Mouse (Mus musculus): ENCODE results near the gene Cep170.

Gene Cep170

DNA sequence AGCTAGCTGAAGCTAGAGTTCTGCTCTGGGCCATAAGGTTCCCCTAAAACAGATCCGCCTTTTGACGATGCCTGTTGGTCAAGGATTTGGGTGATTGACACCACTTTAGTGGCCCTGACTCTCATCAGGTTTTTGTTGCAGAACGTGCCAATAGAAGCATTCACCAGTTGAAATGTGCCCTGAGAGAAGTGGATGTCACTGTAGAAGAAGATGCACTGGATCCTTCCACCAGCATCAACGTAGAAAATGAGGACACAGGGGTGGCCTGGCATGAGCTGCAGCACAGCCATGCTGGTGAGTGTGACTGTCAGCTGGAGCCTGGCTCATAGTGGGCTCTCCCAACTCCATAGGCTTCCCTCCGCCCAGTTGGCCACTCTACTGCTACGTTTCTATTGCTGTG is 10.7 kb upstream of the Cep170 start:
- DNase-seq = no peak

DNA sequence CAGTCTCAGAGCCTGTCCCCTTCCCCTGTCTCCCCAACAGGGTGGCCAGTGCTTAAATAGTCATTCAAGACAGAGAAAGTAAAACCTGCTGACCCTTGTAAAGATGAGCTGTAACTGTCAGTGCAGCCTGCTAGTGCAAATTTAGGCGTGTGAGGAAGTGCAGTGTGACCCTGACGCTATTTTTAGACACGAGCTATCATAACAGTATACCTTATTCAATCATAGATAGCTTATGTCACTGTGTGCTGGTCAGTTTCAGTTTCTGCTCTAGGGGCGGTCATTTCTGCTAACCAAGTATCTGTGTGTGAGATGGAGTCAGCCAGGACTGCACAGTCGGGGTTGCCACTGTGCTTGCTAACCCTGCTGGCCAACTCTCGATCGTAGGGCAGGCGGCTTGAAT is 10.0 kb upstream of the Cep170 start:
- no peak for DNase-seq

DNA sequence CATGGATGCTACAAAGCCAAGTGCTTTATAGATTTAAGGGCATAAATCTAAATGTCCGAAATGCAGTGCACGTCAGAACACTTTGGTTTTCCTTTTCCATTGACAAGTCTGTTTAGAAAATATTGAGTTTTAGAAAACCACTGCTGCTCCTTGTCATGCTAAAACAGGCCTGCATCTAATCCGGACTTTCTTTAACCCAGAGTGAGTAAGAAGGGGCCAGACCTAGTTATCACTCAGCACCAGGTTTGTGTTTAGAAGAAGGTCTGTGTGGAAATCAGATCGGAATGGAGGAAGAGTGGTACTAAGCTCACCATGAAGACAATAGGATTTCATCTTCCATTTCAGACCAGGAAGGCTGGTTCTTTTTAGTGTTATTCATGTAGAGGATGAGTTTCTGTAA is 9.1 kb upstream of the Cep170 start:
- no peak for DNase-seq

DNA sequence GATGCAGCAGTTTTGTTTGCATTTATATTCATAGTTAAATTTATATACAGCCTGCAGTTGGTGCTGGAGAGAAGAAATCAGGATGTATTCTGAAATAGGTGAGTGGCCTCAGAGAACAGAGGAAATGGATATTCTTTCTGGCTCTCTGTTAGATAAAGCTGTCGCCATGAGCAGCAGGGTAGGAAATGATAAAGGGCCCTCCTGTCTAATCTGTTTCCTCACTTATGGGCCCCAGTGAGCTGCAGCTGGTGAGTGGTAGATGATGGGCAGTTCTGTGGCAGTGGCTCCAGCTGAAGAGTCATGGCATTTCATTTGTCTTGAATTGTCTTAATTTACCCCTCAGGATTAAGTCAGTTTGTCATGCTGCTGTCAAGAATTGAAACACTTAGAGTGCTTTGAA is 8.1 kb upstream of the Cep170 start:
- no peak for DNase-seq

DNA sequence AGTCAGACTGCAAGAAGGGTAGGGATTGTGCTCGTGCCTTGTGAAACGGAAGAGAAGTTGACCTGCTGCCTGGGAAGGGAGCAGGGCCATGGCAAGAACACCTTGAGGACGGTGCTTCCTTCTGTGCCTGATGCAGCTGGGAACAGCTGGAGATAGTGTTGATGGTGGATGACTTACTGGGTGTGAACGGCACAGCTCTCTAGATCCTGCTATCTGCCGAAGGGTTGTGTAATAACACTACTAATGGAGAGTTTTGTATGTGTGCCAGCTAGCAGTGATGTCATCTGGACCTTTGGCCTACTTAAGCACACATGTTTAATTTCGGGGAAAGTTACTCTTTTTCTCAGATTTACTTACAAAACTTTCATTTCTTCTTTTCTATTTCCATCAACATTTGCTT is 4.9 kb upstream of the Cep170 start:
- DNase-seq = no peak

DNA sequence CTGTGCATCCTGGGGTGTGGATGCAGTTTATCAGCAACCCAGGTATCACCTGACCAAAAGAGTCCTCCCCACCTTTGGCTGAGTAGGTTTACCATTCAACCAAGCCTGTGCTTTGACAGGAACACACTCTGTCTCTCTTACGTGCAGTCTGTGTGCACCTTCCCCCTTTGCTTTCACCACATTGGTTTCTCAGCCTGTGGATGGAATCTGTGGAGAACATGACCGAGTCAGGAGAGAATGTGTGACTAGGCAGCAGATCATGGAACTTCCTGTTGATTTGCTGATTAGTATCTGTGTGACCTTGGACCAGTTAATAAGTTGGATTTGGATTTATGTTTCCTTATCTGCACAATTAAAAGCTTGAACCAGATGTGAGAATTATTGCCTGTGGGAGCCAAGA is 4.3 kb upstream of the Cep170 start:
- DNase-seq = no peak

DNA sequence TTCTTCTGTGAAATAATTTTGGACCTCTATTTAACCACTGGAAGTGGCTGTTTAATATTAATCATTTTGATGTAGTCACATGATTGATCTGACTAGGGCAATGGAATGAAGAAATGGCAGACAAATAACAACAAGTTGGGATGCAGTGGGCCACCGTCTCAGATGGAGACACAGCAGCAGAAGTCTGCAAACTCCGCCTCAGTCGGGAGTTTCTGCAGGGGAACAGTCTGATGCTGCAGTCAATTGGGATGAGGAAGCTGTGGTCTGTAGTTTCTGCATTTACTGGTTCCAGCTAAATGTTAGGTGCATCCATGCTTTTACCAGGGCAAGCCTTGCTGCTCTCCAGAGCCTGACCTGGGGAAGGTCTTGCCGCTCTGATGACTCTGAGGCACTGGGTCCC is 2.9 kb upstream of the Cep170 start:
- no peak for DNase-seq

DNA sequence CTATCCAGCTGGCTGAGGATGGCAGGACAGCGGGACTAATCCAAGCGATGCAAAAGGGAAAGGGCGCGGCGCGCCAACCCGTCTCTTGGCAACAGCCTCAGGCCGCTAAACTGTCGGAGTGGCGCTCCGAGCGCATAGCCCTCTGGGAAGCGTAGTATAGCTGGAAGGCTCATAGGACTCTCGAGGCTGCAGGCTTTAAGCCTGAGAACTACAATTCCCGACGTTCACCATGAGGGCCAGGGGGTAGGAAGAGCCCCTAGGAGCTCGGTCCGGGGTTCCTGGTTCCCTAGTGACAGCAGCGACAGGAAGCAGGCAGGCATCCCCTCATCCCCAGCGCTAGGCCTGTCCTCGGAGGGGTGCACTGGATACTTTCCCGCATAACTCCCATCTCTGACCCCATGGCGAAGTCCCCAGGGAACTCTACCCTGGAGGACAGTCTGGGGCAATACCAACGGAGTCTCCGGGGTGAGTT is 760 bp upstream of the Cep170 start, which contains the start of gene Sdccag8:
TSS of gene Sdccag8 (plus strand) at position 70 of the 472 bp plus-strand sequence.
- peak; percentile 93 for DNase-seq

DNA sequence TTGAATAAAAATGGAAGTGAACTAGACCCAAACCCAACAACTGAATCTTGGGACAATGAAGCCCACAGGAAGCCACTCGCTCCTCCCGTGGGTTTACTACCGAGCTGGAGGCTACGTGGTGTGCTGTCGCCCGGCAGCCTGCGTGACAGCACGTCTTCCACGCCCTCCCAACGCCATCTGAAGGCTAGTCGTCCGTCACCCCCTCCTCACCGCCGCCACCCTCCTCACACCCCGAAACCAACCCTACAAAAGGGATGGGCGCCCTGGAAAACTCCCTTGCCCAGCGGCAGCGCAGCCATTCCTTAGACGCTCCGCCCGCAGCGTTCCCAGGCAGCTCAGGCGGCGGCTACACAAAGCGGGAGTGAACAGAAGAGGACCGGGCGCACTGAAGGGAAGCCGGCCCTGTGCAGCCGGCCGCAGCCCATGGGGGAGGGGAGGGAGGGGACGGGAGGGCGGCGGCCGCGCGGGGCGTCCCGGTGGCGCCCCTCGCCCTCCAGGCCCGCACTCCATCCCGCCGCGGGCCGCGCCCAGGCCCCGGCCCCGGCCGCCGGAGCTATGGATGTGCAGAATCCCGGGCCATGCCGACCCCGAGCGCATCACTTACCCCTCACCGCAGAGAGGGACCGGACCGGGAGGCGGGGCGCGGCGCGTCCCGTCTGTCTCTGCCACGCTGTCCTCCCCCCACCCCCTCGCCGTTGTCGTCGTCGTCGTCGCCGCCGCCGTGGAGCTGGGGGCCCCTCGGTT is 403 bp downstream of the Cep170 start:
- DNase-seq = peak; percentile 71

DNA sequence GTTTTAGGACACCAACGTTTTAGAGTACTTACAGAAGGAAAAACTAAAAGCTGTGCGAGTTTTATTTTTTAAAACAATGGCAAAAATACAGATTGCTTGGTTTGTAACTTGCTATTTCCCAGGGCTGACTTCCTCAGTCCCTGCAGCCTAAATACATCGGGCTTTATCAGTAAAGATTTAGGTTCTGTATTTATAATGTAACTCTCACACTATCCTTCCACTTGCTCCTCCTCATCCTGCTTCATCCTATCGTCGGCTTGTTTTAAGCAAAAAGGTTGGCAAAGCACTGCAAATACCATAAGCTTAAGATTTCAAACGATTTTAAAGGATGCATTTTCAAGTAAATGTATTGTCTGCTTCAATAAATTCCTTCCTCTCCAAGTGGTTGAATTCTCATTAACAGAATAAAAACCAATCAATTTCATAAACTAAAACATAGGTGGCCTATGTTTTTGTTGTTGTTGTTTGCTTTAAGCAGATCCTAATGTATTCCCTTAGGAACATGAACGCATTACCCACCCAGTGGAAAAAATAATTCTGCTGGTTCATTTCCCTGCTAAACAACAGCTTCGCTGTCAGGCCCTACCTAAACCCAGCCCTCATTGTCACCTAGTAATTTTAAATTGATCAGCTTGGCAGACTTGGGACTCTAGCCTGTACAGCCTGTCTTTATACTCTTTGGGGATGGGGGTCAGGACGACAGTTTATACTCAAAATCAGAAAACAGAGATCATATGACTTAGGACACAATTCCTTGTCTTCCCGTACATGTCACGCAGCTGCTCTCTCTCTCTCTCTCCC is 1.2 kb downstream of the Cep170 start:
- no peak for DNase-seq

DNA sequence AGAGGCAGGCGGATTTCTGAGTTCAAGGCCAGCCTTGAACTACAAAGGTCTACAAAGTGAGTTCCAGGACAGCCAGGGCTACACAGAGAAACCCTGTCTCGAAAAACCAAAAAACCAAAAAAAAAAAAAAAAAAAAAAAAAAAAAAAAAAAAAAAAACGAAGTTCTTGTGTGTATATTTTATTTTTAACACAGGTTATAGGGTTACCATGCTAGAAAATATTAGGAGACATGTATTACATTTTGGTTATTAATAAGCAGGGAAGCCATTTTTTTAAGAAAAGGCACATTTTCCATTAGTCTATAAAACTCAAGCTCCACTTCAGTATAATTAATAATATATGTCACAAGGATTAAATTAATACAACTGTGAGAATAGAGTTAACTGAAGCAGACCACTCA is 2.0 kb downstream of the Cep170 start:
- DNase-seq = no peak

DNA sequence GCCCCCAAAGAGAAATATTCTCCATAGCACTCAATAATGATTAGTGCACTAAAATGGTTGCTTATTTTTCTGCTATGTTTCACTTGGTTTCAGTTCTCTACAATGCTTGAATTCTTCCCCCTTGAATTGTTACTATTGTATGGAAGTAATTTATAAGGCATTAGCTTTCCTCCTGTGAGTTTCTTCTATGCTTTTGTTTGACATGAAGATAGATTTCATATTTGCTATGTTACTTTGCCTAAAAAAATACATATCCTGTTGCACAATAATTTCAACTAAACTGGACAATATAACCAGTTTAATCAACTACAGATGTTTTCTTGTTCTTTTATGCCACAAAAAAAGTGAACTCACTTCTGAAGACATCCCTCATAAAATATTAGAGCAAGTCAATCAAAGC is 3.7 kb downstream of the Cep170 start:
- no peak for DNase-seq

DNA sequence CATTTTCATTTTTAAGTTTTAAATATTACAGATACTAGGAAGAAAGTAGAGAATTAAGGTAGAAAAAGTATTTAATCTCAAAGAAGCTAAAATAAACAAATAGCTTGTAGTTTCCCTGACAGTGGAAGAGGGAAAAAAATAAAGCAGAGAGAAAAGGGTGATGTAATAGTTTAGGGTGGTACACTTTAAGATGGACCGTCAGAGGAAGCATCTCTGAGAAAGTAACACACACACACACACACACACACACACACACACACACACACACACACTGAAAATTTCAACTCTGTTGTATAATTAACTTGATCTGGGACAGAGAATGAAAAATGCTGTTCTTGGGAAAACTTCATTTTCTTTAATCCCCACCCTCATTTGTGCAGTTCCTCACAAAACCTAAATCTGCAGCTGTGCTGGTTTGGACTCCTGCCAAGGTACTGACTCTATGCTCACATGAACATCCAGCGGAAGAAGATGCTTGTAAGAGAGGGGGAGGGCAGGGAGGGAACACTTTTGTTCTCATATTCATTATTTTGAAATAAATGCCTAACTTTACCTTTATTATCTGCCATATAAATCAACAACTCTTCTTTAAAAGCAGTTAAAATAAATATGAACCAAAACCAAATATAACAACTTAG is 13.0 kb downstream of the Cep170 start:
- peak; percentile 52 for DNase-seq

DNA sequence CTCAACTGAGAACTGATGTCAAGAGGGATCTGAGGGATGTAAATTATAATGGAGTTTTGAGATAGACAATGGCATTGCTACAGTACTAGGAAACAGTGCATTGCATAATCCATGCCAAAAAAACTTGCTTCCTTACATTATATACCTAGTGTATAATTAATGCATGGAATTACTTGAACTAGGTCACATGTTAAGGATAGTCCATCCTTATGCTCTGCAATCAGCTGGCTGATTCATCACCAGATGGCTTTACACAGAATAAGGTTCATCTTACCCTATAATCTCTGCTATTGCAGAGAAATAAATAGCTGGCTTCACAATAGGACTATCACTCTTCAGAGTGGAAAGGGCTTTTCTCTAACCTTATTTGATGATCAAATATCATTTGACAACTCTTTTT is 15.2 kb downstream of the Cep170 start:
- no peak for DNase-seq

DNA sequence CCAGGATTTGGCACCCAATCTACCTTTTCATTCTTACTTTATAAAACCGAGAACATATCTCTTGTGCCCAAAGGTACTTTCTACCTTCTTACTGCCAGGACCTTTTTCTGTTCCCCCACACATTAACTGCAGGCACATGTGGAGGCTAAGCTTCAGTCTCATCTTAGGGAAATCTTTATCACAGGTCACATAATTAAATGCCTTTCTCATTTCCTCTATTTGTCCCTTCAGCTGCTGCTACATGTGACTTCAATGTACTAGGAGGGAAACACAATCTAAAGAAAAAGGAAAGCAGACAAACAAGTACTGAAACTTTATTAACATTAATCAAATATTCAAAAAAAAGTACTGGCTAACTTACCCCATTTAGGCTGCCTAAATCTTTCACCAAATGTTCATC is 21.7 kb downstream of the Cep170 start:
- no peak for DNase-seq

DNA sequence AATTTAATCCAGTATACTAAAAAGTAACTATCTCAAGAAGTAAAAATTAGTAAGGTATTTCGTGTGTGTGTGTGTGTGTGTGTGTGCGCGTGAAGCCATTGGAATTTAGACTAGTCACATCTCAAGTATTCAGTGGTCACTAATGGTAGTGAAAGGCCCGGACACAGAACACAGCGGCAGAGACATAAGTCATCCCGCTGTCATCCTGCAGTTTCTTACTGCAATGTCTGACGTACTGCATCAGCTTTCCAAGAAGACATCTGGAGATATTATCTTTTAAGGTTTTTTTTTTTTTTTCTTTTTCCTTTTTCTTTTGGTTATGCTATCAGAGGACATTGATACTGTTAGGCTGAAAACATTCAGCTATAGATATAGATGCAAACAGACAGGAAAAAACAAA is 24.5 kb downstream of the Cep170 start:
- no peak for DNase-seq

DNA sequence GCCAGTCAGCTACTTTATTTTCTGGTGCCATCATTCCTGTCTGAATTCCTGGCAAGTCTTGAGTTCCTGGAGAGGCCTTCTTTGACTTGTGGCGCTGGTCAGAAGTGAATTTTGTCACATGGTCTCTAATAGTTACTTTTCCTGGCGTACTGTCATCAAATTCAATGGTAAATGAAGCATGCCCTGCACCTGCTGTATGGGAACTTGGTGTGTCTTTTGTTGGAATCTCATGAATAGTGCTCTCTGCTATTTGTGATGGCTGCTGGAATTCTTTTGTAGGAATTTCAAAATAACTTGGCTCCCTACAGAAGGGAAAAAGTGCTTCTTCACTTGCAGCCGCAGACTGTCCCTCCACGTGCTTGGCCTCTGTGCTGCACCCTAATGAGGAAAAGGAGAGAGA is 39.3 kb downstream of the Cep170 start:
- no peak for DNase-seq

DNA sequence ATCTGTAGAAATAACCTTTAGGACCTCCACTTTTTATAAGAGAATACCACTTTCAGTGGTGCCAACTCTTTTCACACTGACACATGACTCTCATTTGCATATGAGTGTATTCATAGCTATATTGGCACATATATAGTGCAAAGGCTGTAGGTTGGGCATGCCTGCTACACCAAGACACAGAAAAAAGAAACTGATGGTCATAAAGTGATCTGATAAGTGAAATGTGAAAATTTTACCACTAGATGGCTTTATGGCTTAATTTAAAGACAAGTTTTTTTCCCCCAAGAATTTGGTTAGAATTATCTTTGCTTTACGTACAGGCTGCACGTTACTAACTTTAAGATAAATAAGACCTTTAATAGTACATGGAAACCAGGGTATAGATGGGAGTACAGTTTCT is 51.6 kb downstream of the Cep170 start:
- DNase-seq = no peak

DNA sequence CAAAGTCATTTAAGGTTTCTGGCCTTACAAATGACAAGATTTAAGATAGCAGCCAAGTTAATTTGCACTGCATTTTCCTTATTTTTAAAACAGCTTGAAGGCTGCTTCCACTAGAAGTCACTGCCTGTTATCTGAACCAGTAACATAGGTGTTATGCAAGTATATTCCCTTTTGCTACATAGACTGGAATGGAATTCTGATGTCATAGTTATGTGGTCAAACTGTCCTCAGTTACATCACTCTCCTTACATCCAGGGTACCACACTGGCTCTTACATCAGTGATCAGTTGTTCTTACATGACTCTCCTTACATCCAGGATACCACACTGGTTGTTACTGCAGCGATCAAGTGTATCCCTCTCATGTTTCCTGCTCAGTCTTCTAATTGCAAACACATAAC is 53.2 kb downstream of the Cep170 start:
- DNase-seq = no peak

DNA sequence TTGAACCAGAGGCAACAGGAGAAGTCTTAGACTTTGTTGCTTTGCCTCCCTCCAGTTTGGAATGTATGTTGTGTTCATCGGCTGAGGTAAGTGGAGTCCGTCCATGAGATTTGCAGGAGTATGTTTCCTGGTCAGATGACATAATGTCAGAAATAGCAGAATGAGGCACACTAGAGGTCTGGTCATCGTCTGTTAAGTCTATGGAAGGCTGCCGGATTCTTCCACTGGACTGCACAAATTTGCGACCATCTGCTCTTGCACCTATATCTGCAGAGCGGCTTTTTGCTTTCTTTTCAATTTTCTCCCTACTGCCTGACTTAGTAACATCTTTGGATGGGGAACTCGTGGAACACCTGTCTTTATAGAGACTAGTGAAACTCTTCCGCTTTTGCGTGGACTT is 58.3 kb downstream of the Cep170 start:
- no peak for DNase-seq

DNA sequence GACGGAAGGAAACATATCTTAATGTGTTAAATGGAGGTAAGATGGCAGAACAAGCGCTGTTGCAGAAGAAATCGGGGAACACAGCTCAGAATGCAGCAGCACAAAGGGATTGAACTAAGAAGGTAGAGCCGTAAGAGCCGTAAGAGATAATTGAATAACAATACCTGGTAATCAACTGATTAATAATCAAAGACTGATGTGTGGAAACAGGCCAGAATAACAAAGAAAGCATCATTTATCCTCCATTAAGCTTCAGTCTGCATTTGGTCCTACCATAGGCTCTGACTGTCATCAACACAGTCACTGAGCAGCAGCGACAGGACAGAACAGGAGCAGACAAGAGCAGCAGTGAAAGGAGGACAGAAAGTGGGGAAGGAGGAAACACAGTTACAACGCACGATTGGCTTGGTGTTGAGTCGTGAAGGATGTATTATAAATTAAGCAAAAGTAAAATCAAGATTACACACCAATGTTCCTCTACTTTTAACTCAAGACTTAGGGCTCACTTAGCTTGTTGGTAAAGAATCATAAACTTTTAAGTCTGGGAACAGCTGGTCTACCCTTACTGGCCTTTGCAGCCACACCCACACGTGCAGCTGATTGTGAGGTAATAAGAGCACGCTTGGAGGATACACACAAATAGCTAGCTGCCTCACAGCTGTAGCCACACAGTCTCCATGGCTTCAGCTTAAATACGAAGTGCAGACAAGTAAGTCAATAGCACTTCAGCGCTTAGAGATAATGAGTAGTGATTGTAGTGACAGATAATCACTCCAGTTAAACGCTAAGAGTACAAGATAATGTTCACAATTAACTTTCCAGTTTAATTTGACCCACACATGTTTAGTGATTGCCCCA is 59.8 kb downstream of the Cep170 start:
- DNase-seq = no peak

DNA sequence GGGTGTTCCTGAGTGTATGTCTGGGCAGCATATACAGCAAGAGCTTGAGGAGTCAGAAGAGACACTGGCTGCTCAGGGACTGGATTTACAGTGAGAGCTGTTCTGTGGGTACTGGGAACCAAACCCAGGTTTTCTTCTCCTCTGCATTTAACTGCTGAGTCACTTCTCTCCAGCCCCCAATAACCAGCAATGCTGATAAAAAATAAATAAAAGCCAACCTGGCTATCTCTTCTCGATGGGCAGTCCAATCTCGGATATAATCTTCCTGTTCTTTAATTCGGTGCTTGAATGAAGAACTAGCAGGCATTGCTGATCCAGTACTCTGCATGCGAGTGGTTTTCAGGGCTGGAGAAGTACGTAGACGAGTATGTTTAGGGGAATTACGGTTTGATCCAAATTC is 64.2 kb downstream of the Cep170 start:
- no peak for DNase-seq

DNA sequence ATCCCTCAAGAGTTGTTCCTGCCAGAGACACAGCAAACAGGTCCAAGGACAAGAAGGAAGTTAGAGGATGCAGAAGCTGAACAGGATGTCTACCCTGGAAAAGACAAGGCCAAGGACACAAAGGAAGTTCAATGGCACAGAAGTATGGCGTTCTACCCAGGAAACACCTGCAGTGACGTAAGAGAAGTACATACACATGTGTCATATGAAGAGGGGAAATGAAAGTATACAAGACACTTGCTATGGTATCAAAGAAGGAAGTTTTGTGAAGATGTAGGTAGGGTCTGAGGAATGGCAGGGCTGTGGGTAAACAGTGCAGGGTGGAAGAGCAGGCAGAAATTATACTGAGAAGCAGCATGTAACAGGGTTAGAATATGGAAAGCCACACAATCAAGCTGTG is 81.0 kb downstream of the Cep170 start:
- no peak for DNase-seq

Measured in right cerebral cortex, postnatal 14 days (tissue).